ENCODE assay signal across 8 mouse cellular contexts in genomic region chr3:60501561-60502151, GRCm38 (mm10). TPM values are rescaled to one million over a fixed set of nuclear protein-coding genes. Genes with fewer than 3 reads are reported as not detected.
DNase-seq lines count a peak whose midpoint lies in the region; ATAC-seq and TF ChIP-seq lines count a peak whose summit lies in the region.

No protein-coding gene starts in this region.

- H3K9ac ChIP-seq in embryonic facial prominence, embryonic 12.5 days = peak overlapping the region; percentile 95
- peak overlapping the region; percentile 91 for H3K9ac ChIP-seq in kidney, embryonic 14.5 days (ENCODE audit: low read depth, low read length)
- H3K9ac ChIP-seq in neural tube, embryonic 14.5 days (replicated peaks; ENCODE audit: low read depth, low read length) = peak overlapping the region; percentile 95

- no peaks in the 10 kb centered on the region for H3K36me3 ChIP-seq in E14TG2a.4 (ENCODE audit: insufficient read depth, low read length)
- no peaks in the 10 kb centered on the region for H3K36me3 ChIP-seq in embryonic facial prominence, embryonic 12.5 days
- H3K36me3 ChIP-seq in kidney, embryonic 14.5 days (ENCODE audit: control insufficient read depth, insufficient read depth, low read length) = no peaks in the 10 kb centered on the region
- no peaks in the 10 kb centered on the region for H3K36me3 ChIP-seq in neural tube, embryonic 14.5 days (ENCODE audit: control insufficient read depth, insufficient read depth, low read length)

- H3K4me2 ChIP-seq in embryonic facial prominence, embryonic 12.5 days (replicated peaks) = peak overlapping the region; percentile 59
- peak overlapping the region; percentile 61 for H3K4me2 ChIP-seq in kidney, embryonic 14.5 days (replicated peaks; ENCODE audit: low read depth, low read length)
- peak overlapping the region; percentile 75 for H3K4me2 ChIP-seq in neural tube, embryonic 14.5 days (ENCODE audit: low read depth, low read length)

- H3K4me3 ChIP-seq in E14TG2a.4 (replicated peaks; ENCODE audit: low read length) = peak overlapping the region; percentile 84
- peak overlapping the region; percentile 91 for H3K4me3 ChIP-seq in embryonic facial prominence, embryonic 12.5 days
- H3K4me3 ChIP-seq in kidney, embryonic 14.5 days (ENCODE audit: low read length) = peak overlapping the region; percentile 71
- peak overlapping the region; percentile 93 for H3K4me3 ChIP-seq in neural tube, embryonic 14.5 days (ENCODE audit: low read depth, low read length)

- peaks cover 25% of the 10 kb centered on the region for H3K27me3 ChIP-seq in E14TG2a.4 (ENCODE audit: insufficient read depth, low read length)
- no peaks in the 10 kb centered on the region for H3K27me3 ChIP-seq in embryonic facial prominence, embryonic 12.5 days
- no peaks in the 10 kb centered on the region for H3K27me3 ChIP-seq in kidney, embryonic 14.5 days (ENCODE audit: control insufficient read depth, insufficient read depth, low read length)
- no peaks in the 10 kb centered on the region for H3K27me3 ChIP-seq in neural tube, embryonic 14.5 days (ENCODE audit: control insufficient read depth, insufficient read depth, low read length)

- ATAC-seq in embryonic facial prominence, embryonic 12.5 days (ENCODE audit: insufficient number of reproducible peaks, insufficient read depth, low FRiP score, low TSS enrichment) = peak; percentile 75
- ATAC-seq in kidney, embryonic 14.5 days (ENCODE audit: low FRiP score, low TSS enrichment) = peak; percentile 94
- ATAC-seq in neural tube, embryonic 14.5 days (ENCODE audit: low read depth) = peak; percentile 85

- TF ChIP-seq CTCF in E14TG2a.4 (conservative IDR thresholded peaks at IDR 0.05; ENCODE audit: low read length) = no peak

- H3K9me3 ChIP-seq in E14TG2a.4 (ENCODE audit: low read length) = no peaks in the 10 kb centered on the region
- H3K9me3 ChIP-seq in embryonic facial prominence, embryonic 12.5 days = no peaks in the 10 kb centered on the region
- H3K9me3 ChIP-seq in kidney, embryonic 14.5 days (ENCODE audit: control insufficient read depth, low read length) = no peaks in the 10 kb centered on the region
- H3K9me3 ChIP-seq in neural tube, embryonic 14.5 days (ENCODE audit: control insufficient read depth, low read length) = no peaks in the 10 kb centered on the region

- peak; percentile 91 for DNase-seq in adipocyte (ENCODE audit: low spot score)
- DNase-seq in heart, adult 8-10 months (ENCODE audit: low spot score) = peak; percentile 80
- DNase-seq in lung, adult 18-20 months = peak; percentile 78 to 86
- peak; percentile 69 to 73 for DNase-seq in urinary bladder, postnatal 36 days (ENCODE audit: low spot score in 2 of 2)

- under 1% methylated on average over 25 of the region's 29 CpGs for WGBS in embryonic facial prominence, embryonic 12.5 days
- 0% methylated on average over 23 of the region's 29 CpGs for WGBS in kidney, embryonic 14.5 days
- under 1% methylated on average over 29 of the region's 29 CpGs for WGBS in neural tube, embryonic 14.5 days

- H3K27ac ChIP-seq in embryonic facial prominence, embryonic 12.5 days = peak overlapping the region; percentile 96
- peak overlapping the region; percentile 97 for H3K27ac ChIP-seq in kidney, embryonic 14.5 days (ENCODE audit: low read depth, low read length)
- peak overlapping the region; percentile 91 for H3K27ac ChIP-seq in neural tube, embryonic 14.5 days (ENCODE audit: low read depth, low read length)

- peaks cover 17% of the 10 kb centered on the region for H3K4me1 ChIP-seq in E14TG2a.4 (replicated peaks; ENCODE audit: low read depth, low read length)
- peaks cover 36% of the 10 kb centered on the region for H3K4me1 ChIP-seq in embryonic facial prominence, embryonic 12.5 days
- peaks cover 27% of the 10 kb centered on the region for H3K4me1 ChIP-seq in kidney, embryonic 14.5 days (ENCODE audit: control insufficient read depth, insufficient read depth, low read length)
- peaks cover 31% of the 10 kb centered on the region for H3K4me1 ChIP-seq in neural tube, embryonic 14.5 days (ENCODE audit: control insufficient read depth, insufficient read depth, low read length)

RNA-seq across cellular contexts. Expression of gene Mbnl1, which starts 29.0 kb away (rescaled TPM):
- polyA plus RNA-seq in embryonic facial prominence, embryonic 12.5 days (2016; fragmentation: Nextera tagmentation; extraction: Ambion mirVana) = 63.7 and 74.3 TPM in 2 replicates
- 100 to 1,000 TPM; 226 to 256 (median 245) TPM for total RNA-seq in heart, adult 8-10 months (2022)
- 79.6 and 117 TPM in 2 replicates for polyA plus RNA-seq in kidney, embryonic 14.5 days (2014; fragmentation: Nextera tagmentation; extraction: Ambion mirVana)
- 63.1 and 76.3 TPM in 2 replicates for polyA plus RNA-seq in neural tube, embryonic 14.5 days (2014; fragmentation: Nextera tagmentation; extraction: Ambion mirVana)

Comparison
In these comparisons a context has a peak if more than half of its experiments do, and no peak if none do; other contexts are left out.
1. Peak in every context shown above with its lines: DNase-seq, ATAC-seq, H3K4me3 ChIP-seq and H3K27ac ChIP-seq.